In genomic region chr14:7960616-7961015, GRCm38 (mm10) we compare ENCODE assay signal across 9 mouse cellular contexts. TPM values are rescaled to one million over a fixed set of nuclear protein-coding genes. Genes with fewer than 3 reads are reported as not detected.
A peak's percentile ranks its signal among the peaks of the same experiment; 100 is the strongest.
DNase-seq lines count a peak whose midpoint lies in the region; ATAC-seq lines count a peak whose summit lies in the region.
"Had no signal": no experiment of that assay in that cellular context is flagged by ENCODE, and none has a peak within 500 bp of the region (broad histone marks: within the 10 kb centered on the region; RNA-seq: fewer than 3 reads in every experiment).

No protein-coding gene starts in this region.

- H3K4me1 ChIP-seq in liver, embryonic 12.5 days: no peaks in the 10 kb centered on the region
- no peaks in the 10 kb centered on the region for H3K4me1 ChIP-seq in forebrain, embryonic 16.5 days (replicated peaks; ENCODE audit: control insufficient read depth, insufficient read depth, low read length)

- H3K27me3 ChIP-seq in liver, embryonic 12.5 days (replicated peaks): no peaks in the 10 kb centered on the region
- H3K27me3 ChIP-seq in forebrain, embryonic 16.5 days (replicated peaks; ENCODE audit: control insufficient read depth, insufficient read depth, low read length): no peaks in the 10 kb centered on the region

- H3K4me3 ChIP-seq in liver, embryonic 12.5 days: no peak overlapping the region
- H3K4me3 ChIP-seq in forebrain, embryonic 16.5 days (replicated peaks; ENCODE audit: low read length): no peak overlapping the region

- peak; percentile 13 for DNase-seq in liver
- DNase-seq in cerebellum, adult 18-20 months: peak; percentile 54 to 67
- DNase-seq in left cerebral cortex, postnatal 25 days (ENCODE audit: low spot score in 2 of 2): peak; percentile 31 to 65
- peak; percentile 46 for DNase-seq in right cerebral cortex, postnatal 14 days
- no peak for DNase-seq in adrenal gland, postnatal 10 days
- no peak for DNase-seq in gastrocnemius, adult 18-20 months (ENCODE audit: low spot score)

- H3K36me3 ChIP-seq in liver, embryonic 12.5 days: no peaks in the 10 kb centered on the region
- no peaks in the 10 kb centered on the region for H3K36me3 ChIP-seq in forebrain, embryonic 16.5 days (ENCODE audit: control insufficient read depth, insufficient read depth)

- no peaks in the 10 kb centered on the region for H3K9me3 ChIP-seq in liver, embryonic 12.5 days (replicated peaks)
- H3K9me3 ChIP-seq in forebrain, embryonic 16.5 days (ENCODE audit: control insufficient read depth, low read length): no peaks in the 10 kb centered on the region

- ATAC-seq in liver, embryonic 12.5 days: no peak
- peak; percentile 44; the same call in 1 of the 2 replicates for ATAC-seq in forebrain, embryonic 16.5 days

- 53% methylated on average over 11 of the region's 11 CpGs for WGBS in liver, embryonic 12.5 days (ENCODE audit: insufficient replicate concordance)
- WGBS in forebrain, embryonic 16.5 days: 52% methylated on average over 11 of the region's 11 CpGs

- no peak overlapping the region for H3K27ac ChIP-seq in liver, embryonic 12.5 days
- no peak overlapping the region for H3K27ac ChIP-seq in forebrain, embryonic 16.5 days (ENCODE audit: low read length)

- no peak overlapping the region for H3K9ac ChIP-seq in liver, embryonic 12.5 days
- no peak overlapping the region for H3K9ac ChIP-seq in forebrain, embryonic 16.5 days (replicated peaks; ENCODE audit: low read depth, low read length)

- no peak overlapping the region for H3K4me2 ChIP-seq in liver, embryonic 12.5 days
- no peak overlapping the region for H3K4me2 ChIP-seq in forebrain, embryonic 16.5 days (ENCODE audit: low read length)

- intact Hi-C loops in left cerebral cortex, postnatal 25 days (cut with DNase I): loop anchor here (5.0 kb wide), 1 partner anchor 202 kb away; no protein-coding TSS in a partner anchor

RNA-seq across cellular contexts. Expression of gene Gm45521, which starts 3.5 kb away (rescaled TPM):
- polyA plus RNA-seq in liver, embryonic 12.5 days (2016; fragmentation: Nextera tagmentation; extraction: Ambion mirVana): not detected in 2 replicates
- 0.44 TPM in 1 of 2 replicates, not detected in the other for polyA plus RNA-seq in forebrain, embryonic 16.5 days (2015; fragmentation: Nextera tagmentation; extraction: Ambion mirVana)
- total RNA-seq in left cerebral cortex, postnatal 25 days (2021): not detected
- total RNA-seq in adrenal gland, postnatal 10 days (2021): not detected
- not detected for total RNA-seq in gastrocnemius, adult 18-20 months (2021)
- polyA plus RNA-seq: large intestine, adult 2 months had no signal

RNA-seq across cellular contexts. Expression of gene Dnase1l3, which starts 33.8 kb away (rescaled TPM):
- 0.72 and 0.79 TPM in 2 replicates for polyA plus RNA-seq in liver, embryonic 12.5 days (2016; fragmentation: Nextera tagmentation; extraction: Ambion mirVana)
- 0.06 and 0.10 TPM in 2 replicates for polyA plus RNA-seq in forebrain, embryonic 16.5 days (2015; fragmentation: Nextera tagmentation; extraction: Ambion mirVana)
- not detected for total RNA-seq in left cerebral cortex, postnatal 25 days (2021)
- 1 to 10 TPM; 4.2 to 7.8 TPM for total RNA-seq in adrenal gland, postnatal 10 days (2021)
- not detected for total RNA-seq in gastrocnemius, adult 18-20 months (2021)

RNA-seq across cellular contexts. Expression of gene Abhd6, which starts 42.1 kb away (rescaled TPM):
- polyA plus RNA-seq in liver, embryonic 12.5 days (2016; fragmentation: Nextera tagmentation; extraction: Ambion mirVana): 8.2 and 10.6 TPM in 2 replicates
- polyA plus RNA-seq in forebrain, embryonic 16.5 days (2015; fragmentation: Nextera tagmentation; extraction: Ambion mirVana): 35.9 and 36.7 TPM in 2 replicates
- 10 to 100 TPM; 71.1 to 80.6 TPM for total RNA-seq in left cerebral cortex, postnatal 25 days (2021)
- total RNA-seq in adrenal gland, postnatal 10 days (2021): 10 to 100 TPM; 39.2 to 40.2 TPM
- 1 to 10 TPM; 7.6 to 8.6 TPM for total RNA-seq in gastrocnemius, adult 18-20 months (2021)

Comparison
In these comparisons a context has a peak if more than half of its experiments do, and no peak if none do; other contexts are left out.
1. DNase-seq: peak in liver (single experiment), cerebellum, adult 18-20 months (2 of 2), left cerebral cortex, postnatal 25 days (2 of 2) and right cerebral cortex, postnatal 14 days (single experiment); none in adrenal gland, postnatal 10 days (single experiment) and gastrocnemius, adult 18-20 months (single experiment).
2. RNA of gene Dnase1l3, which starts 33.8 kb away (total RNA-seq): 4.2 to 7.8 TPM in adrenal gland, postnatal 10 days; not detected in left cerebral cortex, postnatal 25 days and not detected in gastrocnemius, adult 18-20 months; every median in the first group is over 4 times any median in the second.
3. RNA of gene Abhd6, which starts 42.1 kb away (total RNA-seq): 71.1 to 80.6 TPM in left cerebral cortex, postnatal 25 days and 39.2 to 40.2 TPM in adrenal gland, postnatal 10 days; 7.6 to 8.6 TPM in gastrocnemius, adult 18-20 months; every median in the first group is over 4 times any median in the second.